Mouse (Mus musculus) kidney, adult 2 months (tissue): ENCODE results near the gene Kifc3.

Source experiments
- CTCF ChIP-seq: fragments of 200-500 bp; conservative IDR thresholded peaks from 2 replicates; pipeline ENCODE4 v1.5.1; 2011; ENCODE audit warnings: low read depth, mild to moderate bottlenecking, control low read depth, low read length, moderate library complexity, mixed read lengths; ENCODE audit not compliant: insufficient read depth, insufficient read length
- POLR2A ChIP-seq: fragments of 200-500 bp; IDR thresholded peaks from one replicate; pipeline ENCODE4 v1.6.1; 2011; ENCODE audit warnings: low read depth, low read length, control low read depth

GRCm38 (mm10) chr8:95247277-95247676 is 44.7 kb upstream of the Kifc3 start:
- no peak for TF ChIP-seq CTCF
- TF ChIP-seq POLR2A, result no peak
